Mouse (Mus musculus): Measurements from ENCODE around the gene Mypn.

Gene Mypn

DNA sequence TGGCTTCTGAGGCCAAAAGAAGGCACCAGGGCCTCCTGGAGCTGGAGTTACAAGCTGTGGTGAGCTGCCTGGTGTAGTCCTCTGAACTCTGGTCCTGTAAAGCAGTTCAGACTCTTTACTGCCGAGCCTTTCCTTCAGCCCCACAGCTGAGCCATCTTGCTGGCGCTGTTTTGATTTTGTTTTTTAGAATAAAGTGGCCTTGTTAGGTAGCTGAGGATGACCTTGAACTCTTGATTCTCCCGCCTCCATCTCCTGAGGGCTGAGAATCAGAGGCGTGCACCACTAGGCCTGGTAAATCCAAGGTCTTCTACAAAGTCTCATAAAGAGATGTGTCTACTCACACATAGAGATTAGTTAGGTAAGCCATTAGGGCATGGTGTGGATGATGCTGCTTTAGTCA is 49.0 kb downstream of the Mypn start:
- DNase-seq (ENCODE audit: low spot score), result no peak

DNA sequence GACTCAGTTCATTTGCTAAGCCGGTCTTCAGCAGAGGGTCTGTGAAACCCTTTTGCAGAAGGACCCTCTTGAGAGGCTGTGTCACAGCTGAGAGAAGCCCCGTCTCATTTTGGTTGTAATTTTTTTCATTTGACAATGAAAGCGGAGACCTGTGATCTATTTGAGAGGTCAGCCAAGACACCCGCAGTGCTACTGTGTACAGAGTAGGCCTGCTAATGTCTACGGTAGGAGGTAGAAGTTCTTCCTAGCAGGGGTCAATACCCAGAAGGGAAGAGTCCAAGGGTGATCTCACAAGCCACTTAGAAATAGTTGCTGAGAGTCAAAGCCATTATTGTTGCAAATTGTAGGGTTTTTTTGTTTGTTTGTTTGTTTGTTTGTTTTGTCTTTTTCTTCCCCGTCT is 49.5 kb downstream of the Mypn start:
- no peak for DNase-seq (ENCODE audit: low spot score)

DNA sequence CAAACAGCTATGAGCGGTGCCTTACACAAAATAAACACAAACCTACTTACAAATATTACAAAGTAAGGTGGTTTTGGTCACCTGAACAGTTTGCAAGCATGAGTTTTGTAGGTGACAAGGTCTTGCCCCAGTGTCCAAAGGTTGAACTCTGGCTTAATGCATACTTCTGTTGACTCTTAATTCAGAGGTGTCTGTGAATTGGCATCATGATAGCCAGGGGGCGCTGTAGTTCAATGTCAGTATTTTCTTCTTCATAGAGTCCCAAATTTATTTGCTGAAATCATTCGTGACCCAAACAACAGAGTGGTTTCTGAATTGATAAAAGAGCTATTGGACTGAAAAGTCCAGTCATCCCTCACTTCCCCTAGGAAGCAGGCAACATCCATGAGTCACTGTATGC is 50.2 kb downstream of the Mypn start:
- DNase-seq (ENCODE audit: low spot score), result peak; percentile 53

DNA sequence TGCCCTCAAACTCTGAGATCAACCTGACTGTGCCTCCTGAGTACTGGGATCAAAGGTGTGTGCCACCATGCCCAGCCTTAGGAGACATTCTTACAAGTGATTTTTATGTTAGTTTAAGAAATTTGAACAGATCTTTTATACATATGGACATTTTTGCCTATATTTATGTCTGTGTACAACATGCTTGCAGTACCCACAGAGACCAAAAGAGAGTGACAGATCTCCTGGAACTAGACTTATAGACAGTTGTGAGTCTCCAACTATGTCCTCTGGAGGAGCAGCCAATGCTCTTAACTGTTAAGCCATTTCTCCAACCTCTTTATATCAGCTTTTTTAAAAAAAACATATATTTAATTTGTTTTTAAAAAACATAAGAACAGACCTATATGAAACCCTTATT is 51.4 kb downstream of the Mypn start:
- DNase-seq (ENCODE audit: low spot score), result no peak

DNA sequence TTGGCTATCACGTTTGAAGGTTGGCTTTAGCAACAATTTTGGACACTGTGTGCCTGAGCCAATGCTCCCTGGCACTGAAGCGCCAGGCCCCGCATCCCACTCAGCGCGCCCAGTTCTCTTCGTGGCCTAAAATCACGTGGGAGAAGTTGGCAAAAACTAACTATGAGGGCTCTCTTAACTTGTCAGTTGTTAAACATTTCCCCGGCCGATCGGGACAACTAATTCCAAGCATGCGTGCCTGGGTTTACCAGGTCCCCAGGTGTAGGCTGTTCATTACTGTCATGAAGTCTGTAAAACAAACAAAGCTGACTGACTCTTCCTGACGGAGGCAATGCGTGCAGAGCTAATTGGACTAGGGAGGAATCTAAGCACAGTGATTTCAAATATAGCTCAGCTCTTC is 61.1 kb downstream of the Mypn start:
- DNase-seq (ENCODE audit: low spot score), result no peak

DNA sequence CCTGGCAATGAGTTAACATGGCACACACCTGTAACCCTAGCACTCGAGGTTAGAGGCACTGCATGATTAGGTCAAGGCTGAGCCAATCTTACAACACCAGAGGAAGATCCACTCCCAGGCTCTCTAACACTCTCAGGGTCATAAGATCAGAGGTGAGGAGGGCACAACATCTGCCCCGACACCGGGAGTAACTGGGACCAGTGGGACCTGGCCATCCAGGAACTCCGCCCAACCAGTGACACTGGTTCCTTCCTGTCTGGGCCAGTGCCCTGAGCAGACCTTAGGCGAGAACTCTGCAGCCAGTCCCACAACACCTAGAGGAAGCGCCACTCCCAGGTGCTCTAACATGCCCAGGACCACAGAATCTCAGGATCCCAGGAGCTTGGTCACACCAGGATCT is 67.3 kb downstream of the Mypn start:
- no peak for DNase-seq (ENCODE audit: low spot score)

DNA sequence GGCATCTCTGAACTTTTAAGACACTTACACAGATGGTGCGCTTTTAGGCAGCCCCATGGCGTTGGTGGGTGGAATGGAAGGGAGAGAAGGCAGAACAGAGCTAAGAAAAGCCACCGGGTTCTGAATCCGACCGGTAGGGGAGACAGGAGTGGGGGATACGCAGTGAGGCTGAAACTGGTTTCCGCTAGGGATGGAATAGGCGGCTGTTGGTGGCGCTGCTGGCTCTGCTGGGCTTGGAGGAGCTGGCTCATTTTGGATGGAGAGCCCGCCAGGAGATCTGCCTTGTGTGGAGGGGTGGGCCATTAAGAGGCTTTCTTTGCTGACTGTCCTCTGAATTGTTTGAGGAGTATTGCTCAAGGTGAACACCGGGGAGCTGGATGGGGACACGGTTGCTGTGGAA is 68.1 kb downstream of the Mypn start:
- no peak for DNase-seq (ENCODE audit: low spot score)

DNA sequence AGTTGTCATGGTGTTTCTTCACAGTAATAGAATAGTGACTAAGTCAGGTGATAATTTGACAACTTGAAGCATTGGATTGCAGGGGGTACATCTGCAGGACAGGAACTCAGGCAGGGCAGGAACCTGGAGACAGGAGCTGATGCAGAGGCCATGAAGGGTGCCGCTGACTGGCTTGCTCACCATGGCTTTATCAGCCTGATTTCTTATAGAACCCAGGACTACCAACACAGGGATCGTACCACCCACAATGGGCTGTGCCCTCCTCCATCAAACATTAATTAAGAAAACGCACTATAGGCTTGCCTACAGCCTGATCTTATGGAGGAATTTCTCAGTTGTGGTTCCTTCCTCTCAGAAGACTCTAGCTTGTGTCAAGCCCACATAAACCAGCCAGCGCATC is 70.4 kb downstream of the Mypn start:
- no peak for DNase-seq (ENCODE audit: low spot score)

DNA sequence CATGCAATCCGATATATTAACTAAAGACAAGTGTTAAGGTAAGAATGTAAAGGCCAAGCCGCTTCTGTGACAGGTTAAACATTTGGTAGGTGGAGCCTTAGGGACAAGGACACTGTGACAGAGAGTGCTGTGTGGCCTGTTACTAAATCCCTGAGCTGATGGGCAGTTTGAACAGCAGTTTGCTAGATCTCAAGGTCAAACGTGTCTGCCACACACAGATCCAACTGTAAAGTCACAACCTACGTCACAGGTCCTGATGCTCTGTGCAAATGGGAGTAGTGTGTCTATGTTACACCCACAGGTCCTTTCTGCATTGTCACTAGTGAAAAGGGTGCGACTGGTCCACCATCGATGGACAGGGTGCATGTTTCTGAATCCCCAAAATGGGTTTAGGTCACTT is 71.4 kb downstream of the Mypn start:
- DNase-seq (ENCODE audit: low spot score), result no peak

DNA sequence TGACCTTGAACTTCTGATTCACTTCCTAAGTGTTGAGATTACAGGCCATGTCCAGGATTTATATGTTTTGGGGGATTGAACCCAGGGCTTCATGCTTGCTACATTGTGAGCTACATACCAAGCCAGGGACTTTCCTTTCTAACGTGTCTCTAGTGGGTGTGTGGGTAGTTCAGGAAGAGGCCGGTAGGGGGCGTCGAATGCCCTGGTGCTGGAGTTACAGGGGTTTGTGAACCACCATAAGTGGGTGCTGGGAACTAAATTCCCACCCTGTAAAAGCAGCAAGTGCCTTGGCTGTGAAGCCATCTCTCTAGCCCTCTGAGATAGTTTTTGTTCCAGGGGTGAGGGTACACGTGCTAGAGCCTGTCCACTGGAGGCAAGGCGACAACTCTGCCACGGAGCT is 73.3 kb downstream of the Mypn start:
- DNase-seq (ENCODE audit: low spot score), result no peak

DNA sequence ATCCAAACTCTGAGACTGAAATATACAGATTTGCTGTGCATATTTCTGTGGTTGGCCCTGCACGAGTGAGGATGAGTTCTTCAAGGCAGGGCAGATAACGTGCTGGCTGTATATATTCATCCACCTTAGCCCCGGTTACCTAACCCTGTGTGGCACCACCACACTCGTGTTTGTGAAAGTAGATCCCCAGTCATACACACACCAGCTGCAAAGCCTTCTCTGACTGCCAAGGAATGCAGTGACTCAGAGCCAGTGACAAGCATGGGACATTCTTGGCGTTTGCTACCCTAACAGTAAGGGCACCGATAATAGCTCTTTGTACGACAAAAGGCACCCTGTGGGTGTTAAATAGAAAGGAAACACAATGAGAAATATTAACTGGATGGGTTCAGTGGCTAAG is 75.5 kb downstream of the Mypn start:
- DNase-seq (ENCODE audit: low spot score), result no peak

DNA sequence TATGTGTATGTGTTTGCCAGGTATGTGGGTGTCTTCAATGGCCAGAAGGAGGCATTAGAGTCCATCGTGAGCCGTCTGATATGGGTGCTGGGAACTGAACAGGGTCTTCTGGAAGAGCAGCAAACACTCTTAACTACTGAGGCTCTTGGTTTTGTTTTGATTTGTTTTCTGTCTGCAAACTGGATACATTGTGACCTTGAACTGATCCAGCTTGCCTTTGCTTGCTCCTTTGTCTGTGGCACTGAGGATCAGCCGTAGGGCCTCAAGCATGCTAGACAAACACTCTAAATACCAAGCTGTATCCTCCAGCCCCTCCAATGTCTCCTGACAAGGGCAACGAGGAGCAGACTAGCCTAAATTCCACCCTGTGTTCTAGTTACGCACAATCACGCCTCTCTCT is 76.6 kb downstream of the Mypn start:
- DNase-seq (ENCODE audit: low spot score), result no peak

DNA sequence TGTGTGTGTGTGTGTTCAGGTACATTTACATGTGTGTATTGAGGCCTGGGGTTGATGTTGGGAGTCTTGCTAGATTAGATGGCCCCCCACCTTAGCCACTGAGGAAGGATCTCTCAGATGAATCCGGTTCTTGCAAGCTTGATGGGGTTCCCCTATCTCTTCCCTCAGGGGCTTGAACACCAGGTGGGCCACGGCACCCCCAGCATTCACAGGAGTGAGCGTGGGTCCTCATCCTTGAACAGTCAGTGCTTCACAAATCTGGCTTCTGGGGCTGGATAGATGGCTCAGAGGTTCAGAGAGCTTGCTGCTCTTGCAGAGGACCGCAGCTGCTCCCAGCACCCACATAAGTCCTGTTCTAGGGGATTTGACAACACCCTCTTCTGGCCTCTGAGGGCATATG is 77.6 kb downstream of the Mypn start:
- DNase-seq (ENCODE audit: low spot score), result no peak

DNA sequence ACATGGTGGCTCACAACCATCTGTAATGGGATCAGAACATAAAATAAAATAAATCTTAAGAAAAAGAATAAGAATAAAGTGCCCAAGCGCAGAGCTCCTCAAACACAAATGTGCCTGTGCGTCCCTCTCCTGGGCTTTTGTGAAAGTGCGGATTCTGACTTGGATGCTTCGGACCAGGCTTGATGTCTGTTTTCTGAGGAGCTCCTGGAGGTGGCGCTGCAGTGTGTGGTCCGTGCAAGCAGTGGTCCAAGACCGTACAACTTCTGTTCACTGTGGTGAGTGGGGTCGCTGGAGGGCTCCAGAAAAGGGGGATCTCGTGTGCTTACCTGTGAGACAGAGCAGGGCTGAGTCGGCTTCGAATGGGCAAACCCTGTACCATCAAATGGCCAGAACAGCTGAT is 78.4 kb downstream of the Mypn start:
- no peak for DNase-seq (ENCODE audit: low spot score)

DNA sequence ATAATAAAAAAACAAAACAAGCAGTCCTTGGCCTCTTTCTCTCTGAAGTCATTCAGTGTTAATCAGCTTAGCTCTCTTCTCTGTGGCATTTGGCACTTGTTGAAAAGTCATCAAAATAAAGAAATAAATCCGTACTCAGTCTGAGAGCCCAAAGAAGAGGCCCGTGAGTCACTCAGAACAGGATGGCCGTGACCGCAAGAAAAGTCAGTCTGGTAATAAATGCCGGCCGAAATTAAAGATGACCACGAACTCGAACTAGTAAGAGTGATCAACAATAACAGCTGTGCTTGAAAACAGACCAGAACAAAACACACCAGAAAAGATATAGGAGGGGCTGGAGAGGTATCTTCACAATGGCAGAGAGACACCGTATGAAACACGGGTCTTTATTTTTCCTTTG is 79.7 kb downstream of the Mypn start:
- DNase-seq (ENCODE audit: low spot score), result no peak

DNA sequence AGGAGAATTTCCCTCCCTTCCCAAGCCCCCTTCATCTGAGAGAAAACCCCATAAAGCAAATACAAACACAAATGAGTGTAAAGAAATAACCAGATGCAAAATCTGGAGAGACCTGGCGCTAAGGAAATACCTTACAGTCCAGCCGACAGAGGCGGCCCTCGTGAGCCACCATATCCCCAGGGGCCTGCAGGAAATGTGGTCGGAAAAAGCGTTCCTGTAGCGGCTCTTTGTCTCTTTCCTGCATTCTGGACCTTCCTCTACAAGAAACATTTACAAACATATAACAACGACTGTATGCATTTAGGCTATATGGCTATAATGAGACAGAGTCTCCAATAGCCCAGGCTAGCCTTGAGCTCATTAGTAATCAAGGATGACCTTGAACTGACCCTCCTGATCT is 80.6 kb downstream of the Mypn start:
- no peak for DNase-seq (ENCODE audit: low spot score)

DNA sequence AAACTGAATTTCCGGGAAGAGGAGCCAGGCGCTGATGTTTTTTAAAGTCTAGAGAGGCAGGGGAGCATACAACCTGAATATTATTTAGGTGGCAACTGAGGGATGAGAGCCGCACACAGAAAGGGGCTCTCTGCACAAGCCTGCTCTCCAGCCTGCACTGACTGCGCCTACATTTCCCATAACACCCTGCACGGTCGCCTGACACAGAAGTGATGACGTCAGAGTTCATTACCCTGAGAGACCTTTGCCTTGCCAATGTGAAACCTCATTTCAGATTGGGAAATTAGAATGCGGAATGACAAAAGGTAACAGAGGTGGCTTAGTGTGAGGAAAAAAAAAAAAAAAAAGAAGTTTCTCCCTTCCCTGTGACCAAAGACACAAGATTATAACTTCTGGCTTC is 81.2 kb downstream of the Mypn start:
- DNase-seq (ENCODE audit: low spot score), result no peak

DNA sequence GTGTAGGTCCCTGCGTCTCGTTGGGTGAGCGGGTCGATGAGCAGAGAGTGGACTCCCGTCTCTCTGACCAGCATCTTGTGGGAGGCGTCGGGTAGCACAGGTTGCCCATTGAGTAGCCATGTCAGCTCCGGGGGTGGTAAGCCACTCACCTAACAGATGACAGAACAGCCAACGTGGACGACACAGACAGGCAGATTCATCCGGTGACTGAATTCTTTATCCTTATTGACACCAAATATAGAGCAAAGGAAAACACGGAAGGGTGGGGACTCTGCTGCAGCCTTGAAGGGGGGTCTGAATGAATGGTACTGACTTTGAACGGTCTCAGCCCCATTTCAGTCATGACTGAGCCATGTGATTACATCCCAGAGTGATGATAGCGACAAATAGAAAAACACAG is 81.8 kb downstream of the Mypn start:
- no peak for DNase-seq (ENCODE audit: low spot score)

DNA sequence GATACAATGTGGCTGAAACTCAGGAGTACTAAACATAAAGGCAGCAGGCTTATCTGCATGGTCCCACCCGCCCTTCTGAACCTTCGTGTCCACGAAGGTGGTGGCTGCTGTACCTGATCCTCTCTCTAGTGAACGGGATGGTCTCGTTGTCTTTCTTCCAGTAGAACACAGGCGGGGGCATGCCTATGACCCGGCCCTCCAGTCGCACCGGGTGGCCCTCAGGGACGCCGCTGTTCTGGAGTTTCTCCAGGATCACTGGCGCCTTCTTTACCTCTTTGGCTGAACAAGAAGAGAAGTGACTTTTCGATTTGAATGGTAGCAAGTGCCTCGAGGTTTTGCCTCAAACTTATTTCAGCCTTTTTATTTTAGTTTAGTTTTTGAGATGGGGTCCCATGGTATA is 83.8 kb downstream of the Mypn start:
- no peak for DNase-seq (ENCODE audit: low spot score)

DNA sequence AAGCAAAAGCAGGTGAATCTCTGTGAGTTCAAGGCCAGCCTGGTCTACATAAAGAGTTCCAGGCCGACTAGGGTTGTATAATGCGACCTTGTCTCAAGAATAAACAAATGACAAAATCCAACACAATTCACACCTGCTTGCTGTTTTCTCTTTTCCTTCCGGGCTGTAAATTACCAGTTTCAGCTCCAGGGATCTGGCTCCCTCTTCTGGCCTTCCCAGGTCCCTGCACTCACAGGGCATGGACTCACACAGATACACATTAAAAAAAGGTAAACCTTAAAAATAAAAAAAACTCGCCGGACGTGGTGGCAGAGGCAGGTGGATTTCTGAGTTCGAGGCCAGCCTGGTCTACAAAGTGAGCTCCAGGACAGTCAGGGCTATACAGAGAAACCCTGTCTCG is 86.2 kb downstream of the Mypn start:
- no peak for DNase-seq (ENCODE audit: low spot score)

DNA sequence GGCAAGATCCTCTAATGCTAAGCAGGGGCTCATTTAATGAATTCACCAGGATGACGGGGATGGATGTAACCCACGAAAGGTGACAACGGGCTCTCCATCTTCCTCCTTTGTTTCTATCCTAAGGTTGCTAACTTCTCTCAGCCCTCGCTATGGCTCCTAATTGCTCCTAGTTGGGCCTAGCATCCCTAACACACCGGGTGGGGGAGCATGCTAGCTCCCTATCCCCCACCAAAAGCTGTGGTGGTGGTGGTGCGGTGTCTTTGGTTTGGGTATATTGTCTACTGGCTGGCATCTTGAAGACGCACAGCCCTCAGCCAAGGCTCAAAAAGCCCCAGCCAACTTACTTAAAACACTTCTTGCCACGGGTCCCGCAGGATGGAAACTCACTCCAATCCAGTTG is 87.4 kb downstream of the Mypn start:
- no peak for DNase-seq (ENCODE audit: low spot score)

DNA sequence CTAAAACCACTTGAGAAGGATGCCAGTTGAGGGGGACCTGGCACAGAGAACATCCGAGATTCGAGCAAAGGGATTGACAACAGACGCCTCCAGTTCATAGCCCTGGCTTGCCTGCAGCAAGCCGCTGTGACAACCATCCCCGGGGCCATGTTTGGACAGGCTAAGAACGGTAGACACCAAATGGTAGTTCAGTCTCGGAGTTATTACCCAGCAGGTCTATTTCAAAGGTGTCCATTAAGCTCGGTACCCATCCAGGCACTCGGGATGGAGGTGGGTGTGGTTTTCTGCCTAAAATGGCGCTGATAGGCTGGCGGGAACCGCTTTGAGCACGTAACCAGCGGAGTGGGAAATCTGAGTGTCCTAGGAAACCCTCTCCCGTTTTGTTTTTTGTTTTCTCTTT is 87.9 kb downstream of the Mypn start:
- DNase-seq (ENCODE audit: low spot score), result no peak

DNA sequence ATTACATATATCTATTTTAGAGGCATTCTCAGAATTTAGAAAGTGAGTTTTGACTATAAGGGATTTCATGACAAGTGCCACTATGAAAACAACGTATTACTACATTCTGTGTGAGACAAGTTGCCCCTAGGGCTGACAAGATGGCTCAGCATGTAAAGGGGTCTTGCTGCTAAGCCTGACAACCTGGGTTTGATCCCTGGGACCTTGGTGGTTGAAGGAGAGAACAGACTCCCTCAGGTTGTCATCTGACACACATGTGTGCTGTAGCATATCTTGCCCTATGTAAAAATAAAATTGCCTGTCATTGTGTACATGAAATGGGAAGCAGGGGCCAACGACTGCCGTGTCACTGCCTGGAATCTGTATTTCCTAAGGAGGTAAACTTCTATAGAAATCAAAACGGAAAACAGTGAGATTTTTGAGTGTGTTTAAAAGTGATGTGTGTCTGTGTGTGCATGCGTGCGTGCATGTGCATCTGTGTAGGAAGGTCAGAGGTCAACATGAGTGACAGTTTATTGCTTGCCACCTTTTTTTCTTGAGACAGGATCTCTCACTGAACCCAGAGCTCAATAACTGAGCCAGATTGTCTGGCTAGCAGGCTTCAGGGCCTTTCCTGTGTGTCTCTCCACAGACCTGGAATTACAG is 89.9 kb downstream of the Mypn start:
- DNase-seq (ENCODE audit: low spot score), result no peak

DNA sequence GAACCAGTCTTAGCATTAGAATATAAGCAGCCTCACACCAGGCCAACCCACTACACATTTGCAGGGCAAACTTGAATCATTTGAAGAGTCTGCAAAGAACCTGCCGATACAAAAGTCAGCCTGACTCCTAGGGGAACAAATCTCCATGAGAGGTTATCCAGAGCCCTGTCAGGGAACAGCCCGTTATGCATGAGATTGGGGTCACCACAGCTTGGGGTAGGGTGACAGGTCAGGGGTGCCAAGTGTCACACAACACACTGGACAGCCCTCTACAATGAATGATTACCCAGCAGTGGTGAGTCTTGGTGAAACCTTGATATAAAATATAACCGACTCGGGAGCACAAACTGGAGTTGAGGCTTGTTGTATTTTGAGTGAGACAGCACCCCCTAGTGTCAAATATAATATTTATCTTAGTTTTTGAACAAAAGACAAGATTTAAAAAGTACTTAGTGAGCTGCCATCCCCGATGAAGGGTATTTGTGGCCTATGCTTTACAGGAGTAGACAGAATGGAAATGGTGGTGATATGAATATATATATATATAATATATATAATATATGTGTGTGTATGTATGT is 90.6 kb downstream of the Mypn start:
- no peak for DNase-seq (ENCODE audit: low spot score)

DNA sequence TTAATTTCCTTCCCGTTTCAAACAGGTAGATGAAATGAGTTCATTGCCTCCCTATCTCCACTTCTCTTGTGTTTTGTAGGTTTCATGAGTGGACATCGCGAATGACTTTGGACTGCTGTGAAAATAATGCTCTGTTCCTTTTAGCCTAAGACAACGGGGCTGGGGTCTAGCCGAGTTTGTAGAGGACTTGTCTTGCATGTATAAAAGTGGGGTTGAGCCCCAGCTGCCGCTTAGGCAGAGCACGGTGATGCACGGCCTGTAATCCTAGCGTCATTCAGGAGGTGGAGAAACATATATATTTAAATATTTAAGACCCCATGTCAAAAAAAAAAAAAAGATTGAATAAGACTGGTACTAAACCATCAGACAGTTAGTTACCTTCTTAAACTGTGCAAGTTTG is 103.1 kb downstream of the Mypn start:
- DNase-seq (ENCODE audit: low spot score), result no peak
